Mouse (Mus musculus) gastrocnemius, adult 2 months (tissue): ENCODE data around the gene 4930404H24Rik. TPM values are rescaled to one million over a fixed set of nuclear protein-coding genes. Genes with fewer than 3 reads are reported as not detected.

ENCODE experiments used
- DNase-seq: peaks from one replicate; pipeline ENCODE4 v3.0.0; 2022
- H3K27ac ChIP-seq: fragments of 200-600 bp; 2 replicates; pipeline ENCODE4 v1.8.1; 2022; ENCODE audit warnings: mild to moderate bottlenecking
- H3K4me3 ChIP-seq: fragments of 200-600 bp; 2 replicates; pipeline ENCODE4 v1.8.1; 2022; ENCODE audit warnings: mild to moderate bottlenecking, moderate library complexity
- CTCF ChIP-seq: fragments of 200-600 bp; IDR thresholded peaks from 2 replicates; pipeline ENCODE4 v1.8.1; 2022; ENCODE audit warnings: antibody characterized with exemption, mild to moderate bottlenecking, moderate library complexity
- intact Hi-C: fragments of 180-260 bp; cut with DNase I; formaldehyde crosslinking; loops from one replicate; pipeline ENCODE4 v1.15.1; 2025
- long read RNA-seq, 2 experiments: library from polyadenylated mRNA; stranded (forward); transcript quantifications; one replicate each; pipeline ENCODE4 v2.0.0; 2021
- total RNA-seq, 2 experiments: library from RNA; stranded (reverse); gene quantifications; 2 replicates each; pipeline ENCODE4 v1.2.3; 2021

4930404H24Rik gene
- total RNA-seq = not detected
- long read RNA-seq, experiment 1 = 0 reads
- long read RNA-seq, experiment 2 = 0 reads

DNA sequence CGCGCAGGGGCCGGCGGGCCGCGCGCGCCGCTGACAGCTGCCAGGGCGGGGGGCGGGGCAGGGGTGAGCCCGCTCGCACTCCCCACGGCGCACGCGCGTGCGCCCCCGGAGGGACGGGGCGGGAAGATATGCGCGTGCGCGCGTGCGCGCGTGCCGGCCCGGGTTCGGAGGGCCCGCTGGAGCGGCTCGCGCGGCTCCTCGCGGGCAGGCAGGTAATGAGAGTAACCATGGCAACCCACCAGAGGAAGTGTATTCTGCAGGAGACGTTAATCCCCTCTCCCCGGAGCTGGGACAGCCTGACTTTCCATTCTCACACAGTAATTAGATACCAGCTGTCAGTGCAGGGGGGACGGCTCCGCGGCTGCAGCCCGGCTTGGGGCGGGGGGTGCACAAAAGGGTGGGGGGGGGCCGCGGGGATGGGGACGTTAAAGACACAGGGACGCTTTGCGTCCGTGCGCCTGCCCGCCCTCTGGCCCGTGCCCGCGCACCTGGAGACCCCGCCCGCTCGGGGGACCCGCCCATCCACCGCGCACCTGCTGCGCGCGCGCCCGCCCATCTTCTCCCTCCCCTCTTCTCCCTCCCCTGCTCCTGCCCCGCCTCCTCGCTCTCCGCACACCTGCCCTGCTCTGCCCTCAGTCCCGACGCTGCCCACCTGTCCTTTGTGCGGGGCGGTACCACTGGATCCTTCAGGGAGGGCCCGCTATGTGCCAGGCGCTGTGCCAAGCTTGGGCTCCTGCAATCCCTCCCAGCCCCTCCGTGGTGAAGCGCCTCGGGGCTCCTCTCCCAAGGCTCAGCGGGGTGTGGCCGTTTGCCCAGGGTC lies at the start of gene 4930404H24Rik:
4930404H24Rik (plus strand) TSS at position 218 of the 820 bp plus-strand sequence.
- peak within 1 kb of the TSS; percentile 86 for H3K4me3 ChIP-seq
- peak within 1 kb of the TSS; percentile 73 for H3K27ac ChIP-seq
- peak; percentile 80 for DNase-seq
- TF ChIP-seq CTCF = no peak
- intact Hi-C loops = no loop called here

- H3K4me3 ChIP-seq = peak overlapping the region; percentile 95
- H3K27ac ChIP-seq = peak overlapping the region; percentile 86
- no peak for TF ChIP-seq CTCF
- intact Hi-C loops = loop anchor here (5.0 kb wide), 1 partner anchor 96 kb away; the partner anchor contains the start of gene Asxl1
- peak; percentile 55 for DNase-seq
Measured at GRCm38 (mm10) chr2:153443434-153444240, 49.0 kb upstream of the 4930404H24Rik start.

GRCm38 (mm10) chr2:153444254-153445136 lies 48.1 kb upstream of the 4930404H24Rik start:
- intact Hi-C loops = loop anchor here (5.0 kb wide), 1 partner anchor 97 kb away; the partner anchor contains the start of gene Asxl1
- H3K4me3 ChIP-seq = peak overlapping the region; percentile 95
- peak overlapping the region; percentile 86 for H3K27ac ChIP-seq
- TF ChIP-seq CTCF = no peak; the same call in 1 of the 2 replicates
- DNase-seq = peak; percentile 82

GRCm38 (mm10) chr2:153445137-153446016 lies 47.2 kb upstream of the 4930404H24Rik start:
- TF ChIP-seq CTCF = no peak
- DNase-seq = peak; percentile 43
- H3K27ac ChIP-seq = peak overlapping the region; percentile 77
- intact Hi-C loops = no loop called here
- peak overlapping the region; percentile 95 for H3K4me3 ChIP-seq

DNA sequence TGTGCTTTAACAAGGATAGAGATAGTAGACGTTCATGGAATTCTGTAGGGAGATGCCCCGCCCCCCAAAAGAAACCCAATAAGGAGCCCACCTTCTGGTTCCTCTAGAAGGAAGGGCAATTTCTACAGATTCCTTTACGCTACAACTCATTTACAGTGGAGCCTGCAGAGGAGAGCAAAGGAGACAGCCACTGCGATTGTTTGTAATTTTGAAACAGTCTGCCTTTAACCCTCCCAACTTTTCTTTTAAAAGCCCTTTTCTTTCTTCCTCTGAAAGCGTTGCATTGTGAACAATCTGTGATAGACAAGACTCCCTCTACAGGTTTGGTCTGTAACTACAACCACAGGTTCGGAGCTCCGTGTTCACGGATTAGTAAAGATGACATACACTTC lies 46.6 kb upstream of the 4930404H24Rik start:
- intact Hi-C loops = no loop called here
- peak overlapping the region; percentile 95 for H3K4me3 ChIP-seq
- TF ChIP-seq CTCF = peak; percentile 89
- peak overlapping the region; percentile 39; the same call in 1 of the 2 replicates for H3K27ac ChIP-seq
- no peak for DNase-seq

DNA sequence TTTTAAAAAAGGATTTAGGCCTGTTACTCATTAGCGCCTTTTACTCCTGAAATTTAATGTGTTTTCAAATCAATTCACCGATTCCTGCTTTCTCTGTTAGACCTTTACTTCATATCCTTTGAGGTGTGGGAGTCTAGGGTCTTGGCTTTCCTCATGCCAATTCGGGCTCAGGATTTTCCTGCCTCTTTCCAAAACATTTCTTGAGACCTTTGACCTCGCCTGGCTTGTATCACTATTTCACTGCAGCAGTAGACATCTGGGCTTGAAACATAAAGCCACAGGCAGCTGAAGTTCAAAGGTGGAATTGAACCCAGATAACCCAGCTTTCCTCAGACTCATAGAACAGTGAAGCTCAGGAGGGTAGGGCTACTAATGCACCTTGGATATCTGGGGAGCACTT lies 46.1 kb upstream of the 4930404H24Rik start:
- Histone ChIP-seq H3K27ac (no peak overlapping the region), H3K4me3 (no peak overlapping the region)
- TF ChIP-seq CTCF = no peak
- DNase-seq = no peak
- intact Hi-C loops = no loop called here

GRCm38 (mm10) chr2:153447719-153448118 lies 44.9 kb upstream of the 4930404H24Rik start:
- Histone ChIP-seq H3K4me3 (no peak overlapping the region), H3K27ac (no peak overlapping the region)
- intact Hi-C loops = no loop called here
- no peak for DNase-seq
- TF ChIP-seq CTCF = no peak

- TF ChIP-seq CTCF = no peak
- Histone ChIP-seq H3K27ac (no peak overlapping the region), H3K4me3 (no peak overlapping the region)
- intact Hi-C loops = no loop called here
- no peak for DNase-seq
Measured at GRCm38 (mm10) chr2:153448519-153448918, 44.1 kb upstream of the 4930404H24Rik start.

DNA sequence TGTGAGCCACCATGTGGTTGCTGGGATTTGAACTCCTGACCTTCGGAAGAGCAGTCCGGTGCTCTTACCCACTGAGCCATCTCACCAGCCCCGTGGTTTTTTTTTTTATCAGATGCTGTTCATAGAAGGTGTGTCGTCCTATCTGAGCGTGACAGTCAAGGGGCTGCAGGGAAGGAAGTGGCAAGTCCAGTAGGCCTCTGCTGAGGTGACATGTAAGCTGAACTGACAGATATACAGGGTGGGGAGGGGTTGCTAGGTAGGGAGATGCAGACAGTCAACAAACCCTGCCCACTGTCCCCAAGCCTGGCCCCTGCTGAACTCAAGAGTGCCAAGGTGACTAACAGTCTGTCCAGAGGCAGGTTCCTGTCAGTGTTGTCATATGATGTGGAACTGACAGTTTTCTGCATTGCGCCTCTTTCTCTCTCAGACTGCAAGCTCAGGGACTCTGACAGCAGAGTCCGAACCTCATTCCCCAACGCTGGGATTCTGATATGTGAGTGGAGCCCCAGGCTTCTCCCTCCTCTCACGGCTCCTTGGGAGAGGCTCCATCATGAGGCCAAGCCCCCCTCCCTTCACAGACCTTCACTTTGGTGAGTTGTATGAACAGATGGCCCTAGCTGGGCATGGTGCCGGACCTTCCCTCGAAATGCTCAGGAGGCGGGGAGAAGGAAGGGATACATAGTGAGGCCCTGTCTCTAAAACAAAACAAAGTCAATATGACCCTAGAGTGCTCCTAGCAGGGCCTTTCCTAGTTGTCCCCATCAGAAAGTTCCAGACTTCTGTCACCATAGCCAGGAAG lies 38.4 kb upstream of the 4930404H24Rik start:
- Histone ChIP-seq H3K4me3 (no peak overlapping the region), H3K27ac (no peak overlapping the region)
- TF ChIP-seq CTCF = no peak
- intact Hi-C loops = no loop called here
- no peak for DNase-seq

DNA sequence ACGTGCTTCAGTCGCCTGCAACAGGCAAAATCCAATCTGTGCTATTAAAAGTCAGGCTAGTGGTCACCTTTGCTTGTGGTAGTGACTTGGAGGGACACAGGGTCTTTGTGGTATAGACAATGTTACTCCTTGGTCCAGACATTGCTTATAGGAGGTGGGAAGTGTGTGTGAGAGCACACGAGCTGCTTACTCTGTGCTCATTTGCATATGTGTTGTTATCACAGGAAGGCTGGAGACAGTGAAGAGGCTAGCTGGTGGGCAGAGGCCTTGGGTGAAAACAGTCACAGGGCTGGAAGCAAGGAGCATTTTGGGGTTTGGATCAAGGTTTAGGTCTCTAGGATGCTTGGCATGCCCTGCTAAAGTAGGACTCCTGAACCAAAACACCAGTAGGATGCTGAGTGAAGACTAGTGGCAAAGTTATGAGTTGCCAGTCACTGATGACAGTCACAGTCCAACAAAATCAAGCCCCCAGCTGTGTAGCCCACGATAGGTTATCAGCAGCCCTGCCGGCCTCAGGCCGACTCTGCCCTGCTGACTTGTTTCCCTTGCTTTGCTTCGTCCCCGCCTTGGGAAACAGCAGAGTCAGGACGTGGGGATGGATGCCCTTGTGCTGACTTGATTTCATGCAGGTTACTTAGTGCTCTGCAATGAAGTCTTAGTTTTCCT lies 37.6 kb upstream of the 4930404H24Rik start:
- H3K27ac ChIP-seq = no peak overlapping the region
- H3K4me3 ChIP-seq = no peak overlapping the region
- no peak for TF ChIP-seq CTCF
- intact Hi-C loops = no loop called here
- no peak for DNase-seq
